ENCODE assay signal across 26 mouse cellular contexts in the genomic region with DNA sequence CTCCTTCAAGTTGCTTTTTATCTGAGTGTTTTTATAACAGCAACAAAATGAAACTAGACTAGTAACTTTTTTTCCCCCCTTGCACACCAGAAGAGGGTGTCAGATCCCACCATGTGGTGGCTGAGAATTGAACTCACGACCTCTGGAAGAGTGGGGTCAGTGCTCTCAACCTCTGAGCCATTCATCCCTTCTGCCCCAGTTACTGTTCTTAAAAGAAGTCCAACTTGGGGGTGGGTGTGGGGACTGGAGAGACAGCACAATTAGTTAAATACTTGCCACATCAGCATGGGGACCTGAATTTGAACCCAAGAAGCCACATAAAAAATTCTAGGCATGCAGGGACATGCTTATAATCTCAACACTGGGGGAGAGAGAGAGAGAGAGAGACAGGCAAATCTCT.
DNase-seq lines count a peak whose midpoint lies in the region; ATAC-seq lines count a peak whose summit lies in the region.
"Had no signal": no experiment of that assay in that cellular context is flagged by ENCODE, and none has a peak within 500 bp of the region (broad histone marks: within the 10 kb centered on the region; RNA-seq: fewer than 3 reads in every experiment).

No protein-coding gene starts in this region.

- H3K4me2 ChIP-seq in hindbrain, embryonic 14.5 days (replicated peaks) = no peak overlapping the region
- H3K4me2 ChIP-seq in neural tube, embryonic 15.5 days = no peak overlapping the region
- no peak overlapping the region for H3K4me2 ChIP-seq in neural tube, embryonic 11.5 days (ENCODE audit: low read depth)
- H3K4me2 ChIP-seq: embryonic facial prominence, embryonic 15.5 days; forebrain, embryonic 12.5 days; forebrain, embryonic 15.5 days; heart, embryonic 13.5 days; hindbrain, embryonic 13.5 days had no signal

- H3K27ac ChIP-seq in hindbrain, embryonic 10.5 days = no peak overlapping the region
- H3K27ac ChIP-seq in hindbrain, embryonic 14.5 days = no peak overlapping the region
- H3K27ac ChIP-seq in neural tube, embryonic 15.5 days (replicated peaks) = no peak overlapping the region
- H3K27ac ChIP-seq in neural tube, embryonic 11.5 days (ENCODE audit: low read depth, low read length) = no peak overlapping the region
- H3K27ac ChIP-seq: embryonic facial prominence, embryonic 15.5 days; forebrain, embryonic 12.5 days; forebrain, embryonic 15.5 days; heart, embryonic 13.5 days; hindbrain, embryonic 13.5 days; hindbrain, postnatal 0 days had no signal

- no peak overlapping the region for H3K9ac ChIP-seq in hindbrain, embryonic 14.5 days
- H3K9ac ChIP-seq in neural tube, embryonic 15.5 days (replicated peaks) = no peak overlapping the region
- H3K9ac ChIP-seq in neural tube, embryonic 11.5 days (ENCODE audit: low read length) = no peak overlapping the region
- H3K9ac ChIP-seq: embryonic facial prominence, embryonic 15.5 days; forebrain, embryonic 12.5 days; forebrain, embryonic 15.5 days; heart, embryonic 13.5 days; hindbrain, embryonic 13.5 days had no signal

- no peaks in the 10 kb centered on the region for H3K9me3 ChIP-seq in hindbrain, embryonic 10.5 days
- no peaks in the 10 kb centered on the region for H3K9me3 ChIP-seq in hindbrain, embryonic 14.5 days (ENCODE audit: control insufficient read depth, low read length)
- H3K9me3 ChIP-seq in neural tube, embryonic 15.5 days (replicated peaks) = no peaks in the 10 kb centered on the region
- H3K9me3 ChIP-seq in neural tube, embryonic 11.5 days (ENCODE audit: control insufficient read depth, low read length) = no peaks in the 10 kb centered on the region
- H3K9me3 ChIP-seq: embryonic facial prominence, embryonic 15.5 days; forebrain, embryonic 12.5 days; forebrain, embryonic 15.5 days; G1E; heart, embryonic 13.5 days; hindbrain, embryonic 13.5 days had no signal

- no peak for ATAC-seq in hindbrain, embryonic 14.5 days (ENCODE audit: low FRiP score)
- no peak for ATAC-seq in neural tube, embryonic 15.5 days (ENCODE audit: low FRiP score)
- ATAC-seq in neural tube, embryonic 11.5 days (ENCODE audit: insufficient read depth, low FRiP score, low TSS enrichment) = no peak
- ATAC-seq: forebrain, embryonic 15.5 days; hindbrain, postnatal 0 days; inflammation-experienced regulatory T-cells, adult 6 months; intestine, embryonic 16.5 days had no signal

- no peak overlapping the region for H3K4me3 ChIP-seq in hindbrain, embryonic 10.5 days
- H3K4me3 ChIP-seq in hindbrain, embryonic 14.5 days (replicated peaks; ENCODE audit: low read length) = no peak overlapping the region
- H3K4me3 ChIP-seq in neural tube, embryonic 15.5 days (replicated peaks) = no peak overlapping the region
- H3K4me3 ChIP-seq in neural tube, embryonic 11.5 days (ENCODE audit: low read depth, low read length) = no peak overlapping the region
- H3K4me3 ChIP-seq: embryonic facial prominence, embryonic 15.5 days; forebrain, embryonic 12.5 days; forebrain, embryonic 15.5 days; heart, embryonic 13.5 days; hindbrain, embryonic 13.5 days had no signal

- 28% methylated on average over 1 of the region's 1 CpGs for WGBS in hindbrain, embryonic 10.5 days
- 22% methylated on average over 1 of the region's 1 CpGs for WGBS in hindbrain, embryonic 14.5 days
- 14% methylated on average over 1 of the region's 1 CpGs for WGBS in neural tube, embryonic 15.5 days
- 32% methylated on average over 1 of the region's 1 CpGs for WGBS in neural tube, embryonic 11.5 days

- H3K36me3 ChIP-seq in hindbrain, embryonic 10.5 days = no peaks in the 10 kb centered on the region
- no peaks in the 10 kb centered on the region for H3K36me3 ChIP-seq in hindbrain, embryonic 14.5 days (replicated peaks; ENCODE audit: control insufficient read depth, insufficient read depth)
- H3K36me3 ChIP-seq in neural tube, embryonic 15.5 days = no peaks in the 10 kb centered on the region
- no peaks in the 10 kb centered on the region for H3K36me3 ChIP-seq in neural tube, embryonic 11.5 days (ENCODE audit: control insufficient read depth, insufficient read depth, low read length)
- H3K36me3 ChIP-seq: embryonic facial prominence, embryonic 15.5 days; forebrain, embryonic 12.5 days; forebrain, embryonic 15.5 days; G1E; heart, embryonic 13.5 days; hindbrain, embryonic 13.5 days had no signal

- DNase-seq in embryo, embryonic 10.5 days (ENCODE audit: low spot score) = peak; percentile 59
- no peak for DNase-seq in embryo, embryonic 11 days
- peak; percentile 23 for DNase-seq in hindbrain, embryonic 10.5 days (ENCODE audit: low spot score)
- DNase-seq in hindbrain, embryonic 14.5 days (ENCODE audit: low spot score) = no peak
- peak; percentile 27 for DNase-seq in neural tube, embryonic 10.5 days (ENCODE audit: extremely low spot score, low spot score)
- peak; percentile 23 for DNase-seq in neural tube, embryonic 11.5 days (ENCODE audit: low spot score)
- DNase-seq: adrenal gland, adult 2 months; adrenal gland, postnatal 14 days; B cell, adult 2 months; cerebellum, adult 11 months; cerebellum, adult 2 months; cerebellum, adult 9-11 months; cerebellum, postnatal 25 days; gastrocnemius, postnatal 25 days; heart, adult 18-20 months; heart, postnatal 14 days had no signal

- no peaks in the 10 kb centered on the region for H3K27me3 ChIP-seq in hindbrain, embryonic 10.5 days (ENCODE audit: insufficient read depth, poor library complexity, severe bottlenecking)
- H3K27me3 ChIP-seq in hindbrain, embryonic 14.5 days (ENCODE audit: control insufficient read depth, insufficient read depth, low read length) = no peaks in the 10 kb centered on the region
- H3K27me3 ChIP-seq in neural tube, embryonic 15.5 days (replicated peaks) = no peaks in the 10 kb centered on the region
- no peaks in the 10 kb centered on the region for H3K27me3 ChIP-seq in neural tube, embryonic 11.5 days (ENCODE audit: control insufficient read depth, insufficient read depth, low read length)
- H3K27me3 ChIP-seq: embryonic facial prominence, embryonic 15.5 days; forebrain, embryonic 12.5 days; forebrain, embryonic 15.5 days; heart, embryonic 13.5 days; hindbrain, embryonic 13.5 days had no signal

- H3K4me1 ChIP-seq in hindbrain, embryonic 10.5 days (replicated peaks) = peaks cover 8% of the 10 kb centered on the region; the same call in 1 of the 2 replicates
- no peaks in the 10 kb centered on the region for H3K4me1 ChIP-seq in hindbrain, embryonic 14.5 days (replicated peaks; ENCODE audit: control insufficient read depth, insufficient read depth, low read length)
- no peaks in the 10 kb centered on the region for H3K4me1 ChIP-seq in neural tube, embryonic 15.5 days
- H3K4me1 ChIP-seq in neural tube, embryonic 11.5 days (ENCODE audit: control insufficient read depth, insufficient read depth, low read length) = no peaks in the 10 kb centered on the region
- H3K4me1 ChIP-seq: embryonic facial prominence, embryonic 15.5 days; forebrain, embryonic 12.5 days; forebrain, embryonic 15.5 days; heart, embryonic 13.5 days; hindbrain, embryonic 13.5 days had no signal

Comparison
In these comparisons a context has a peak if more than half of its experiments do, and no peak if none do; other contexts are left out.
1. DNase-seq: peak in embryo, embryonic 10.5 days (single experiment), hindbrain, embryonic 10.5 days (single experiment), neural tube, embryonic 10.5 days (single experiment) and neural tube, embryonic 11.5 days (single experiment); none in embryo, embryonic 11 days (single experiment) and hindbrain, embryonic 14.5 days (single experiment).